Mouse (Mus musculus) erythroblast, embryonic 14.5 days (primary cell): Measurements from ENCODE around the gene Pkn2. TPM values are rescaled to one million over a fixed set of nuclear protein-coding genes. Genes with fewer than 3 reads are reported as not detected.

ENCODE experiments used
- H3K27me3 ChIP-seq: 2 replicates; pipeline ENCODE4 v1.6.1; 2012; ENCODE audit warnings: inconsistent platforms; ENCODE audit not compliant: control insufficient read depth
- H3K36me3 ChIP-seq: 2 replicates; pipeline ENCODE4 v1.6.1; 2012; ENCODE audit warnings: mild to moderate bottlenecking, inconsistent platforms; ENCODE audit not compliant: control insufficient read depth
- H3K4me1 ChIP-seq: 2 replicates; pipeline ENCODE4 v1.6.1; 2012; ENCODE audit warnings: inconsistent platforms; ENCODE audit not compliant: control insufficient read depth
- H3K4me3 ChIP-seq: replicated peaks from 2 replicates; pipeline ENCODE3; 2012; ENCODE audit warnings: moderate library complexity, mild to moderate bottlenecking, inconsistent platforms
- H3K9me3 ChIP-seq: 2 replicates; pipeline ENCODE4 v1.6.1; 2012; ENCODE audit warnings: low read length, inconsistent platforms, mixed read lengths; ENCODE audit not compliant: control insufficient read depth
- GATA1 ChIP-seq: IDR thresholded peaks from 2 replicates; pipeline ENCODE4 v1.6.1; 2012; ENCODE audit warnings: low read length, inconsistent platforms, mixed read lengths
- TAL1 ChIP-seq: IDR thresholded peaks from 3 replicates; pipeline ENCODE4 v1.6.1; 2012; ENCODE audit warnings: low read length, inconsistent platforms, mixed read lengths
- polyA plus RNA-seq: library from polyadenylated mRNA; stranded (reverse); fragments of >175 nt; gene quantifications from 2 replicates; pipeline ENCODE4 v1.2.3, GENCODE M21; 2012

Pkn2 gene
- polyA plus RNA-seq, 1 experiment = 5.1 TPM

GRCm38 (mm10) chr3:142851631-142852030, 30.2 kb downstream of the Pkn2 start:
- Histone ChIP-seq H3K4me1 (peaks cover 5% of the 10 kb centered on the region), H3K27me3 (no peaks in the 10 kb centered on the region), H3K4me3 (no peak overlapping the region), H3K36me3 (peaks cover 39% of the 10 kb centered on the region), H3K9me3 (no peaks in the 10 kb centered on the region)
- TF ChIP-seq GATA1 (no peak), TAL1 (no peak)

- no peak for TF ChIP-seq GATA1
- TF ChIP-seq TAL1 = no peak
- H3K9me3 ChIP-seq = no peaks in the 10 kb centered on the region
- no peaks in the 10 kb centered on the region for H3K27me3 ChIP-seq
- H3K4me1 ChIP-seq = peaks cover 10% of the 10 kb centered on the region
- H3K36me3 ChIP-seq = peaks cover 73% of the 10 kb centered on the region
- no peak overlapping the region for H3K4me3 ChIP-seq
Measured at GRCm38 (mm10) chr3:142839961-142840360, 41.8 kb downstream of the Pkn2 start.

DNA sequence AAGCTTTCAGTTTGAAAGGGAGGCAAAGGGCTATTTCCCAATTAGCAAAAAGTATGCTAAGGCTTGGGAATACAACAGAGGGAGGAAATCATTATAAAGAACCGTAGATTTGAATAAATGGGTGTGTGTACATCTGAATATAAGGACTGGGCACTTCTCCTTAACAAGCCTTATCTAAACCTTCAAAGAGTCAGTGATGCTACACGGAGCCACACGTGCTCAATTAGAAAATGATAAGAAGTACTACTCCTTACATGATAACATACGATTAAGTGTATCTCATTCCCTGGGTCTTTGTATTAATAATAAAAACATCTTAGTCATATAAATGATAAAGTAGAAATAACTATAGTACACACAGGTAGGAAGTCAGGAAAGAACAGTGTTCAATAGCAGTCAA, 47.0 kb downstream of the Pkn2 start:
- peaks cover 22% of the 10 kb centered on the region for H3K4me1 ChIP-seq

DNA sequence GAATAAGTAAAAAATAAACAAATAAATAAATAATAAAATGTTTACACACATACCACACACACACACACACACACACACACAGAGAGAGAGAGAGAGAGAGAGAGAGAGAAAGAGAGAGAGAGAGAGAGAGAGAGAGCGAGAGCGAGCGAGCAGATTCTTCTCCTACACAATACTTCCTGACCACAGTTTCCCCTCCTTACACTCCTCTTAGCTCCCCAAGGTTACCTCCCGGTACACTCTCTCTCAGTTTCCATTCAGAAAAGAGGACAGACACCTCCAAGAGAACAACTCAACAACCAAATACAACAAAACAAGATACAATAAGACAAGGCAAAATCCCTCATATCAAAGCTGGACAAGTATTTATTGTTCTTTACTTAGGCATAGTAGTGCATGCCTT, 47.8 kb downstream of the Pkn2 start:
- Histone ChIP-seq H3K9me3 (no peaks in the 10 kb centered on the region), H3K4me1 (peaks cover 22% of the 10 kb centered on the region), H3K27me3 (no peaks in the 10 kb centered on the region), H3K4me3 (no peak overlapping the region), H3K36me3 (peaks cover 86% of the 10 kb centered on the region)
- TF ChIP-seq TAL1 (no peak), GATA1 (no peak)

More for the DNA sequence above, 47.0 kb downstream of the Pkn2 start:
- no peaks in the 10 kb centered on the region for H3K9me3 ChIP-seq
- TF ChIP-seq TAL1 (no peak), GATA1 (no peak)
- H3K36me3 ChIP-seq = peaks cover 87% of the 10 kb centered on the region
- H3K4me3 ChIP-seq = no peak overlapping the region
- no peaks in the 10 kb centered on the region for H3K27me3 ChIP-seq

DNA sequence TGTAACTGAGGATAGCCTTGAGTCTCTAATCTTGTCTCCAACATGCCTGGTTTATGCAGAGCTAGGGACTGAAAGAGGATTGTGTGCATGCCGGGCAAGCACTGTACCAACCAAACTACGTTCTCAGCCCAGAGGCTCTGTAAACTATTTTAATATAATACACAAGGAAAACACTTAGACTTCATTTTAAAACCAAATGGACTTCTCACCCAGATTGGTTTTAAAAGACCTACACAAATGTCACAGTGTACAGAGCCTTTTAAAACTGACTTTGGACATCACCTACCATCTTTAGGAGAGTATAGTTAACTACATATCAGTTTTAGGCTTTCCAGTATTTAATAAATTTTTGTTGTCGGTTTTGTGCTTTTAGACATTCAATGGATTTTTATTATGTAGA, 48.9 kb downstream of the Pkn2 start:
- no peak overlapping the region for H3K4me3 ChIP-seq
- peaks cover 86% of the 10 kb centered on the region for H3K36me3 ChIP-seq
- H3K9me3 ChIP-seq = no peaks in the 10 kb centered on the region
- H3K27me3 ChIP-seq = no peaks in the 10 kb centered on the region
- peaks cover 22% of the 10 kb centered on the region for H3K4me1 ChIP-seq
- TF ChIP-seq TAL1 (no peak), GATA1 (no peak)

DNA sequence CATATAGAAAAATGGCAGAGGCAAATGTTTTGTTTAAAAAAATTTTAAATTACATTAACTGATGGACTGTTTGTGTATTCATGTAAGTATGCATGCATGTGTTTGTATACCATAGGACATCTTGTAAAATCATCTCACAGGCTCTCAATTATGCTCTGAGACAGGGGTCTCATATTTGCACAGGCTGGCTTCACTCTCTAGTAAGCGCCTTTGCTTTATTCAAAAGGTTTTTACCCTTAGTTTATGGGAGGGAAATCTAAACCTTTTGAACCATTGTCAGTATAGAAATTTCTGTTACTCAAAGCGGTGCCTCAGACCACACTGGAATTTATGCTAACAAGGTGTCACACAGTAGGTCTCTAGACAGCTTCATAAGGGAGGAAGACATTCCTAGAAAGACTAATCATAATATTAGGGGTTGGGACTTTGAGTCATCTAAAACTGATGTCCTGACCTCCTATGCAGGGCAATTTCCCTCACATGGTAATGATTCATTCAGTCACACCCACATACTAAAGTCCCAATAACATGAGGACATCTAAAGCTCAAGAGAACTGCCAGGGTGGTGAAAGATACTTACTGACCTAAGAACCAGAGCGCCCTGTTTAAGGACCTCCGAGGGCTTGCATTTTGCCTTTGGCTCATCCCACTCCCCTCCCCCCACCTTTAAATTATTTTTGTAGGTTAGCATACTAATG, 55.2 kb downstream of the Pkn2 start:
- H3K36me3 ChIP-seq = peaks cover 93% of the 10 kb centered on the region
- H3K9me3 ChIP-seq = no peaks in the 10 kb centered on the region
- H3K27me3 ChIP-seq = no peaks in the 10 kb centered on the region
- no peak overlapping the region for H3K4me3 ChIP-seq
- H3K4me1 ChIP-seq = no peaks in the 10 kb centered on the region
- no peak for TF ChIP-seq TAL1
- no peak for TF ChIP-seq GATA1

DNA sequence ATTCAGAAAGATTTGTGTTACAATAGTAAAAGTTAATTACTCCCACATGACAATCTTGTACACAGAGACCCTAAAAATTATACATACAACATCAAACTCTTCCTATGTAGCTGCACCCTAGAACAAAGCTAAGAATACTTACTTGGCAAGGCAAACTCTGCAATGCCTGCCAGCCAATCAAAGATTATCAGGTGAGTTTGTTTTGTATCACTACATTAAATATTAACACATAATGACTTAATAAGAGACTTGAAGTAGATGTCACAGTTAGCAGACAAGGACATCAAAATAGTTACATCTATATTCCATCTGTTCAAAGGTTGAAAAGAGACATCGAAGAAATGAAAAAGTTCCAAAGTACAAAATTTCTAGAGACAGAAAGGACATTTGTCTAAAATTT, 58.2 kb downstream of the Pkn2 start:
- no peaks in the 10 kb centered on the region for H3K27me3 ChIP-seq
- no peaks in the 10 kb centered on the region for H3K9me3 ChIP-seq
- H3K4me3 ChIP-seq = no peak overlapping the region
- no peak for TF ChIP-seq TAL1
- no peak for TF ChIP-seq GATA1
- no peaks in the 10 kb centered on the region for H3K4me1 ChIP-seq
- peaks cover 95% of the 10 kb centered on the region for H3K36me3 ChIP-seq

DNA sequence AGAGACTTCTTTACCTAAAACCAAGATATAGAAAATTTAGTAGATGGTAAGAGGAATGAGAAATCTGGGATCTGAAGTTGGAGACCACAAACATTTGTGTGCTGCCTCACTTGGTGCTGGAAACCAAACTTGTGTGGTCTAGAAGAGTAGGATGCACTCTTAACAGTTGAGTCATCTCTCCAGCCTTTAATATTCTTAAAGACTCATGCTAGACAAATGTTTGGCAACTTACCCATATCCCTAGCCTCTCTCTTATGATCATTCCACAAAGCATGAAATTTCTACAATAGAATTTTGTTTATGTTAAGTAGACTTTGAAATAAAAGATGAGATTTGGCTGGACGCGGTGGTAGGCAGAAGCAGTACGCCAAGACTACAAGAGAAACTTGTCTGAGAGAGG, 64.3 kb downstream of the Pkn2 start:
- Histone ChIP-seq H3K36me3 (peaks cover 95% of the 10 kb centered on the region), H3K9me3 (no peaks in the 10 kb centered on the region), H3K4me1 (no peaks in the 10 kb centered on the region), H3K4me3 (no peak overlapping the region), H3K27me3 (no peaks in the 10 kb centered on the region)
- TF ChIP-seq GATA1 (no peak), TAL1 (no peak)

DNA sequence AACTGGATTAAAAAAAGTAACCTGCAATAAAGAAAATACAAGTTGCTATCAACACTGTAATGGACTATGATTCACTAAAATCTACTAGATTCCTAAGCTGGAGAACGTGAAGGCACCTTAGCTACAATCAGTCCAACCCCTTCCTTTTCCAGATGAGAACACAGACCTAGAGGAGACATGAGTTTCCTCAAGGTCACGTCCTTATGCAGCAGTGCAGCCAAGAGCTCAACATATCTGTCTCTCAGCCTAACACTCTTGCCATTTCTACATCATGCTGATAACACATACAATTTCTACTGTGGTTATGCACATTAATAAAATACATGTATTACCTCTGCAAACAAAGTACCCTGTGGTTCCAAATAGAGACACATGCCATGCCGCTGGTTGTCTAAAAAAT, 70.2 kb downstream of the Pkn2 start:
- no peaks in the 10 kb centered on the region for H3K4me1 ChIP-seq
- no peaks in the 10 kb centered on the region for H3K27me3 ChIP-seq
- no peak overlapping the region for H3K4me3 ChIP-seq
- TF ChIP-seq GATA1 = no peak
- TF ChIP-seq TAL1 = no peak
- H3K36me3 ChIP-seq = peaks cover 94% of the 10 kb centered on the region
- H3K9me3 ChIP-seq = no peaks in the 10 kb centered on the region

DNA sequence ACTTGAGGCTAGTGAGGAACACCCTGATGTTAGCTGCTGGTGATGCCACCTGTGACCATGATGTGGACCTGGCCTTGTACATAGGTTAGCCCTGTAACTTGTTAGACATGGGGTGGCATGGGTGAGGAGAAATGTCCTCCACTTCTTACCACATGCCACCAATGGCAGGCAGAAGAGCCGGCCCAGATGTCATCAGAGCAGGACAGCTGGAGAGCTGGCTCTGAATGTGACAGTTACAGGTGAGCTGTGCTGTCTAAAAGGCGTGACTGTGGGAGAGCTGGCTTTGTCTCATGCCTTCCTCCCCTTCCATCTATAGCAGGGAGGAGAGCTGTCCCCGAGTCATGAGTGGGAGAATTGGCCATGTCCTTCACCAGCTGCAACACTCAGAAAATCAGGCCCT, 86.2 kb downstream of the Pkn2 start:
- peaks cover 96% of the 10 kb centered on the region for H3K36me3 ChIP-seq
- TF ChIP-seq GATA1 = no peak
- no peak for TF ChIP-seq TAL1

More for the DNA sequence above, 86.2 kb downstream of the Pkn2 start:
- no peaks in the 10 kb centered on the region for H3K9me3 ChIP-seq
- no peaks in the 10 kb centered on the region for H3K27me3 ChIP-seq
- H3K4me1 ChIP-seq = no peaks in the 10 kb centered on the region
- no peak overlapping the region for H3K4me3 ChIP-seq
